Mouse (Mus musculus): ENCODE measurements around the gene Dlec1.
A peak's percentile ranks its signal among the peaks of the same experiment; 100 is the strongest.

Dlec1 gene

GRCm38 (mm10) chr9:119101992-119102782, at the start of gene Dlec1:
TSS of gene Dlec1 (plus strand) at chr9:119102478.
- DNase-seq, result peak; percentile 64

GRCm38 (mm10) chr9:119053964-119054576, 48.2 kb upstream of the Dlec1 start:
- no peak for DNase-seq

GRCm38 (mm10) chr9:119055336-119055735, 46.9 kb upstream of the Dlec1 start:
- DNase-seq, result no peak

GRCm38 (mm10) chr9:119058245-119058644, 44.0 kb upstream of the Dlec1 start:
- no peak for DNase-seq

GRCm38 (mm10) chr9:119060701-119061100, 41.6 kb upstream of the Dlec1 start:
- no peak for DNase-seq

GRCm38 (mm10) chr9:119063036-119063644, 39.1 kb upstream of the Dlec1 start:
- DNase-seq, result no peak

- DNase-seq, result no peak
These were observed 38.0 kb upstream of the Dlec1 start for GRCm38 (mm10) chr9:119064296-119064695.

- peak; percentile 88 for DNase-seq
These were observed 34.7 kb upstream of the Dlec1 start for GRCm38 (mm10) chr9:119067601-119068000.

GRCm38 (mm10) chr9:119068266-119068665, 34.0 kb upstream of the Dlec1 start:
- no peak for DNase-seq

GRCm38 (mm10) chr9:119070173-119070825, 32.0 kb upstream of the Dlec1 start:
- DNase-seq, result no peak

- DNase-seq, result no peak
These were observed 30.5 kb upstream of the Dlec1 start for GRCm38 (mm10) chr9:119071786-119072185.

- DNase-seq, result no peak
These were observed 28.9 kb upstream of the Dlec1 start for GRCm38 (mm10) chr9:119073184-119073895.

- no peak for DNase-seq
These were observed 26.6 kb upstream of the Dlec1 start for GRCm38 (mm10) chr9:119075685-119076084.

- no peak for DNase-seq
These were observed 22.1 kb upstream of the Dlec1 start for GRCm38 (mm10) chr9:119080040-119080675.

- DNase-seq, result no peak
These were observed 20.2 kb upstream of the Dlec1 start for GRCm38 (mm10) chr9:119082039-119082438.

GRCm38 (mm10) chr9:119082656-119083430, 19.4 kb upstream of the Dlec1 start:
- DNase-seq, result no peak

- DNase-seq, result no peak
These were observed 18.3 kb upstream of the Dlec1 start for GRCm38 (mm10) chr9:119083966-119084365.

GRCm38 (mm10) chr9:119086451-119086850, 15.8 kb upstream of the Dlec1 start:
- DNase-seq, result no peak

GRCm38 (mm10) chr9:119087309-119087708, 15.0 kb upstream of the Dlec1 start:
- no peak for DNase-seq

GRCm38 (mm10) chr9:119088148-119088801, 14.0 kb upstream of the Dlec1 start:
- peak; percentile 59 for DNase-seq

- no peak for DNase-seq
These were observed 12.8 kb upstream of the Dlec1 start for GRCm38 (mm10) chr9:119089437-119089836.
